Mouse (Mus musculus) myocyte (in vitro differentiated cells): ENCODE measurements at regions not wholly inside any gene's neighbourhood (a gene's known extent, or its start where the extent isn't known, plus 50 kb on each side); places are given as distances from the start of the nearest gene placed in this dataset.

Experiments used
- H3K27me3 ChIP-seq: one replicate; pipeline ENCODE4 v1.6.1; 2011; ENCODE audit not compliant: control insufficient read depth, insufficient read depth, insufficient read length
- H3K36me3 ChIP-seq: one replicate; pipeline ENCODE4 v1.6.1; 2011; ENCODE audit not compliant: control insufficient read depth, insufficient read depth
- H3K4me2 ChIP-seq: one replicate; pipeline ENCODE4 v1.6.1; 2011; ENCODE audit warnings: low read depth, control low read depth
- H3K4me3 ChIP-seq: one replicate; pipeline ENCODE4 v1.5.1; 2011; ENCODE audit warnings: mild to moderate bottlenecking, control low read depth, moderate library complexity
- H3K79me2 ChIP-seq: one replicate; pipeline ENCODE4 v1.6.1; 2011; ENCODE audit not compliant: control insufficient read depth, insufficient read depth
- H3ac ChIP-seq: one replicate; pipeline ENCODE4 v1.6.1; 2011; ENCODE audit not compliant: control insufficient read depth, insufficient read length
- CEBPB ChIP-seq: IDR thresholded peaks from 2 replicates; pipeline ENCODE4 v1.6.1; 2011; ENCODE audit warnings: mild to moderate bottlenecking, moderate library complexity; ENCODE audit not compliant: poor library complexity, insufficient read depth, severe bottlenecking
- E2F4 ChIP-seq: IDR thresholded peaks from one replicate; pipeline ENCODE4 v1.6.1; 2011; ENCODE audit warnings: mild to moderate bottlenecking, control low read depth, moderate library complexity; ENCODE audit not compliant: insufficient read depth
- MAX ChIP-seq: IDR thresholded peaks from one replicate; pipeline ENCODE4 v1.6.1; 2011; ENCODE audit warnings: low read depth, mild to moderate bottlenecking, control low read depth
- MYOD1 ChIP-seq, 3 experiments: IDR thresholded peaks; one replicate each; pipeline ENCODE4 v1.6.1; 2011; ENCODE audit warnings: control low read depth in 2 of 3, low read depth in 2 of 3, mild to moderate bottlenecking in 2 of 3, moderate library complexity in 1 of 3; ENCODE audit not compliant: insufficient read length in 2 of 3, control insufficient read depth in 1 of 3
- MYOG ChIP-seq, 3 experiments: IDR thresholded peaks; one replicate each; pipeline ENCODE4 v1.6.1; 2011; ENCODE audit warnings: control low read depth in 2 of 3, low read depth in 2 of 3, mild to moderate bottlenecking in 2 of 3; ENCODE audit not compliant: insufficient read length in 2 of 3, control insufficient read depth in 1 of 3, insufficient read depth in 1 of 3
- POLR2A ChIP-seq: IDR thresholded peaks from one replicate; pipeline ENCODE4 v1.6.1; 2011; ENCODE audit warnings: low read depth, mild to moderate bottlenecking, control low read depth, moderate library complexity; ENCODE audit not compliant: insufficient read length
- POLR2AphosphoS2 ChIP-seq: IDR thresholded peaks from one replicate; pipeline ENCODE4 v1.6.1; 2011; ENCODE audit warnings: low read depth, control low read depth; ENCODE audit not compliant: insufficient read length
- REST ChIP-seq: IDR thresholded peaks from one replicate; pipeline ENCODE4 v1.6.1; 2011; ENCODE audit warnings: mild to moderate bottlenecking, control low read depth, moderate library complexity; ENCODE audit not compliant: insufficient read depth, insufficient read length
- SRF ChIP-seq: IDR thresholded peaks from one replicate; pipeline ENCODE4 v1.6.1; 2011; ENCODE audit warnings: low read depth; ENCODE audit not compliant: control insufficient read depth, insufficient read length
- TCF12 ChIP-seq: IDR thresholded peaks from one replicate; pipeline ENCODE4 v1.6.1; 2011; ENCODE audit warnings: mild to moderate bottlenecking, control low read depth; ENCODE audit not compliant: poor library complexity, insufficient read depth, severe bottlenecking
- TCF3 ChIP-seq: IDR thresholded peaks from one replicate; pipeline ENCODE4 v1.6.1; 2011; ENCODE audit warnings: low read depth, control low read depth; ENCODE audit not compliant: insufficient read length
- USF1 ChIP-seq: IDR thresholded peaks from one replicate; pipeline ENCODE4 v1.6.1; 2011; ENCODE audit warnings: low read depth, mild to moderate bottlenecking, control low read depth, moderate library complexity

- H3K79me2 ChIP-seq: no peaks in the 10 kb centered on the region
- no peak overlapping the region for H3ac ChIP-seq
- no peak for TF ChIP-seq USF1
- H3K4me2 ChIP-seq: no peak overlapping the region
- no peaks in the 10 kb centered on the region for H3K36me3 ChIP-seq
- H3K4me3 ChIP-seq: no peak overlapping the region
- H3K27me3 ChIP-seq: no peaks in the 10 kb centered on the region
These were observed 137.8 kb upstream of the Arhgap42 start for GRCm38 (mm10) chr9:9376650-9377189.

GRCm38 (mm10) chr9:9375304-9375904 lies 136.5 kb upstream of the Arhgap42 start:
- H3K79me2 ChIP-seq: no peaks in the 10 kb centered on the region
- H3ac ChIP-seq: no peak overlapping the region
- no peaks in the 10 kb centered on the region for H3K36me3 ChIP-seq
- H3K4me3 ChIP-seq: no peak overlapping the region
- no peaks in the 10 kb centered on the region for H3K27me3 ChIP-seq
- no peak overlapping the region for H3K4me2 ChIP-seq
- no peak for TF ChIP-seq MYOG (IDR thresholded peaks at IDR 0.05; ENCODE audit: control insufficient read depth in 1 of 3, insufficient read depth in 1 of 3, insufficient read length in 2 of 3, low read depth in 2 of 3)
- no peak for TF ChIP-seq TCF12
- TF ChIP-seq TCF3: no peak
- no peak for TF ChIP-seq CEBPB
- no peak for TF ChIP-seq REST
- TF ChIP-seq MAX: no peak
- TF ChIP-seq MYOD1 (IDR thresholded peaks at IDR 0.05; ENCODE audit: control insufficient read depth in 1 of 3, insufficient read length in 2 of 3, low read depth in 2 of 3): no peak
- TF ChIP-seq SRF: no peak
- TF ChIP-seq POLR2A: no peak
- no peak for TF ChIP-seq USF1

GRCm38 (mm10) chr9:9372594-9372993 lies 133.7 kb upstream of the Arhgap42 start:
- Histone ChIP-seq H3K27me3 (no peaks in the 10 kb centered on the region), H3K4me3 (no peak overlapping the region), H3K4me2 (no peak overlapping the region), H3ac (no peak overlapping the region), H3K36me3 (no peaks in the 10 kb centered on the region), H3K79me2 (no peaks in the 10 kb centered on the region)
- TF ChIP-seq USF1: no peak

- H3K4me3 ChIP-seq: no peak overlapping the region
- H3ac ChIP-seq: no peak overlapping the region
- H3K27me3 ChIP-seq: no peaks in the 10 kb centered on the region
- H3K79me2 ChIP-seq: no peaks in the 10 kb centered on the region
- no peaks in the 10 kb centered on the region for H3K36me3 ChIP-seq
- TF ChIP-seq POLR2A (no peak), MYOG (IDR thresholded peaks at IDR 0.05; ENCODE audit: control insufficient read depth in 1 of 3, insufficient read depth in 1 of 3, insufficient read length in 2 of 3, low read depth in 2 of 3) (no peak), CEBPB (no peak), USF1 (no peak), SRF (no peak), MYOD1 (IDR thresholded peaks at IDR 0.05; ENCODE audit: control insufficient read depth in 1 of 3, insufficient read length in 2 of 3, low read depth in 2 of 3) (no peak), POLR2AphosphoS2 (no peak), REST (no peak), TCF12 (no peak), MAX (no peak)
- no peak overlapping the region for H3K4me2 ChIP-seq
These were observed 129.8 kb upstream of the Arhgap42 start for GRCm38 (mm10) chr9:9368731-9369130.

- no peak overlapping the region for H3ac ChIP-seq
- no peaks in the 10 kb centered on the region for H3K79me2 ChIP-seq
- no peak overlapping the region for H3K4me3 ChIP-seq
- no peaks in the 10 kb centered on the region for H3K36me3 ChIP-seq
- no peaks in the 10 kb centered on the region for H3K27me3 ChIP-seq
- no peak overlapping the region for H3K4me2 ChIP-seq
- TF ChIP-seq MAX (no peak), E2F4 (no peak), REST (no peak), POLR2A (no peak), SRF (no peak), MYOD1 (IDR thresholded peaks at IDR 0.05; ENCODE audit: control insufficient read depth in 1 of 3, insufficient read length in 2 of 3, low read depth in 2 of 3) (no peak), MYOG (IDR thresholded peaks at IDR 0.05; ENCODE audit: control insufficient read depth in 1 of 3, insufficient read depth in 1 of 3, insufficient read length in 2 of 3, low read depth in 2 of 3) (no peak), TCF3 (no peak), POLR2AphosphoS2 (no peak), CEBPB (no peak), USF1 (no peak), TCF12 (no peak)
These were observed 103.7 kb upstream of the Arhgap42 start for GRCm38 (mm10) chr9:9342456-9343185.
